Mouse (Mus musculus): ENCODE measurements around the gene Rngtt. TPM values are rescaled to one million over a fixed set of nuclear protein-coding genes. Genes with fewer than 3 reads are reported as not detected.

The Rngtt gene
- total RNA-seq, 2 experiments from 2014 or later, result 97.3 to 142 TPM

GRCm38 (mm10) chr4:33417391-33417790 lies 107.3 kb downstream of the Rngtt start:
- no peak for ATAC-seq (replicated peaks; ENCODE audit: low FRiP score, poor library complexity, severe bottlenecking)

GRCm38 (mm10) chr4:33419644-33420043 lies 109.5 kb downstream of the Rngtt start:
- ATAC-seq (replicated peaks; ENCODE audit: low FRiP score, poor library complexity, severe bottlenecking), result no peak

- no peak for ATAC-seq (replicated peaks; ENCODE audit: low FRiP score, poor library complexity, severe bottlenecking)
These were observed 118.7 kb downstream of the Rngtt start for GRCm38 (mm10) chr4:33428856-33429255.

- 0 out of 2 replicates have a peak, but pooled peaks have one; percentile 6 for ATAC-seq (replicated peaks; ENCODE audit: low FRiP score, poor library complexity, severe bottlenecking)
These were observed 131.8 kb downstream of the Rngtt start for GRCm38 (mm10) chr4:33441864-33442263.

- no peak for ATAC-seq (replicated peaks; ENCODE audit: low FRiP score, poor library complexity, severe bottlenecking)
These were observed 136.2 kb downstream of the Rngtt start for GRCm38 (mm10) chr4:33446265-33446664.

GRCm38 (mm10) chr4:33446881-33447280 lies 136.8 kb downstream of the Rngtt start:
- ATAC-seq (replicated peaks; ENCODE audit: low FRiP score, poor library complexity, severe bottlenecking), result no peak

GRCm38 (mm10) chr4:33450356-33450755 lies 140.2 kb downstream of the Rngtt start:
- ATAC-seq (replicated peaks; ENCODE audit: low FRiP score, poor library complexity, severe bottlenecking), result peak; percentile 92

- 0 out of 2 replicates have a peak, but pooled peaks have one; percentile 19 for ATAC-seq (replicated peaks; ENCODE audit: low FRiP score, poor library complexity, severe bottlenecking)
These were observed 149.7 kb downstream of the Rngtt start for GRCm38 (mm10) chr4:33459851-33460250.

- ATAC-seq (replicated peaks; ENCODE audit: low FRiP score, poor library complexity, severe bottlenecking), result no peak
These were observed 154.3 kb downstream of the Rngtt start for GRCm38 (mm10) chr4:33464432-33464831.

GRCm38 (mm10) chr4:33465871-33466270 lies 155.8 kb downstream of the Rngtt start:
- ATAC-seq (replicated peaks; ENCODE audit: low FRiP score, poor library complexity, severe bottlenecking), result peak; percentile 51

GRCm38 (mm10) chr4:33466970-33467399 lies 156.9 kb downstream of the Rngtt start:
- peak; percentile 86 for ATAC-seq (replicated peaks; ENCODE audit: low FRiP score, poor library complexity, severe bottlenecking)

- ATAC-seq (replicated peaks; ENCODE audit: low FRiP score, poor library complexity, severe bottlenecking), result no peak
These were observed 157.5 kb downstream of the Rngtt start for GRCm38 (mm10) chr4:33467627-33468026.

GRCm38 (mm10) chr4:33468151-33468550 lies 158.0 kb downstream of the Rngtt start:
- ATAC-seq (replicated peaks; ENCODE audit: low FRiP score, poor library complexity, severe bottlenecking), result no peak

GRCm38 (mm10) chr4:33470671-33471302 lies 160.7 kb downstream of the Rngtt start:
- peak; percentile 66 for ATAC-seq (replicated peaks; ENCODE audit: low FRiP score, poor library complexity, severe bottlenecking)

GRCm38 (mm10) chr4:33478011-33478785 lies 168.1 kb downstream of the Rngtt start:
- peak; percentile 56 for ATAC-seq (replicated peaks; ENCODE audit: low FRiP score, poor library complexity, severe bottlenecking)

GRCm38 (mm10) chr4:33481721-33482120 lies 171.6 kb downstream of the Rngtt start:
- ATAC-seq (replicated peaks; ENCODE audit: low FRiP score, poor library complexity, severe bottlenecking), result no peak

- ATAC-seq (replicated peaks; ENCODE audit: low FRiP score, poor library complexity, severe bottlenecking), result no peak
These were observed 175.9 kb downstream of the Rngtt start for GRCm38 (mm10) chr4:33486050-33486449.

- no peak for ATAC-seq (replicated peaks; ENCODE audit: low FRiP score, poor library complexity, severe bottlenecking)
These were observed 181.0 kb downstream of the Rngtt start for GRCm38 (mm10) chr4:33491108-33491507.

- ATAC-seq (replicated peaks; ENCODE audit: low FRiP score, poor library complexity, severe bottlenecking), result no peak
These were observed 184.3 kb downstream of the Rngtt start for GRCm38 (mm10) chr4:33494377-33494776.

- ATAC-seq (replicated peaks; ENCODE audit: low FRiP score, poor library complexity, severe bottlenecking), result no peak
These were observed 186.9 kb downstream of the Rngtt start for GRCm38 (mm10) chr4:33496985-33497384.

- ATAC-seq (replicated peaks; ENCODE audit: low FRiP score, poor library complexity, severe bottlenecking), result no peak
These were observed 187.5 kb downstream of the Rngtt start for GRCm38 (mm10) chr4:33497657-33498056.

Measured in erythroid progenitor cell, adult 5-6 weeks (primary cell).